Mouse (Mus musculus) forebrain, embryonic 13.5 days (tissue): ENCODE data around the gene Gatad1. TPM values are rescaled to one million over a fixed set of nuclear protein-coding genes. Genes with fewer than 3 reads are reported as not detected.
A peak's percentile ranks its signal among the peaks of the same experiment; 100 is the strongest.

Experiments used
- ATAC-seq: fragments of 200-750 bp; cut with Nextera tagmentation; 2 replicates; pipeline ENCODE4 v1.8.0; 2017
- H3K27ac ChIP-seq: fragments of 300-500 bp; sonication (generic); 2 replicates; pipeline ENCODE4 v1.5.1; 2015; ENCODE audit warnings: inconsistent platforms, mild to moderate bottlenecking, moderate library complexity
- H3K27me3 ChIP-seq: fragments of 300-500 bp; sonication (generic); 2 replicates; pipeline ENCODE4 v1.6.1; 2015; ENCODE audit warnings: mild to moderate bottlenecking, inconsistent platforms
- H3K36me3 ChIP-seq: fragments of 300-500 bp; sonication (generic); 2 replicates; pipeline ENCODE4 v1.6.1; 2015; ENCODE audit warnings: mild to moderate bottlenecking, inconsistent platforms; ENCODE audit not compliant: poor library complexity, severe bottlenecking
- H3K4me1 ChIP-seq: fragments of 300-500 bp; sonication (generic); 2 replicates; pipeline ENCODE4 v1.6.1; 2015; ENCODE audit warnings: inconsistent platforms
- H3K4me2 ChIP-seq: fragments of 300-500 bp; sonication (generic); 2 replicates; pipeline ENCODE4 v1.6.1; 2015; ENCODE audit warnings: inconsistent platforms, mild to moderate bottlenecking, moderate library complexity
- H3K4me3 ChIP-seq: fragments of 300-500 bp; sonication (generic); 2 replicates; pipeline ENCODE4 v1.5.1; 2015; ENCODE audit warnings: mild to moderate bottlenecking, inconsistent platforms
- H3K9ac ChIP-seq: fragments of 300-500 bp; sonication (generic); 2 replicates; pipeline ENCODE4 v1.6.1; 2015; ENCODE audit warnings: mild to moderate bottlenecking, inconsistent platforms
- H3K9me3 ChIP-seq: fragments of 300-500 bp; sonication (generic); replicated peaks from 2 replicates; pipeline ENCODE4 v1.6.1; 2016; ENCODE audit warnings: inconsistent platforms
- WGBS: fragments of 180-500 bp; shearing (Covaris S2); methylation state at CpG from one replicate; pipeline ENCODE4 v1.1.7; 2015; 5-methylcytosine and 5-hydroxymethylcytosine counted together
- microRNA-seq: library from miRNA; unstranded; fragments of <30 nt; microRNA quantifications from one replicate; pipeline ENCODE4, GENCODE M21; 2016
- polyA plus RNA-seq: library from polyadenylated mRNA; unstranded; fragments of >200 nt; fragmentation: Nextera tagmentation; extraction: Ambion mirVana; gene quantifications from 2 replicates; pipeline ENCODE4 v1.2.1, GENCODE M21; 2015

Gene Gatad1
- polyA plus RNA-seq, 1 experiment from 2014 or later = 69.3 TPM

GRCm38 (mm10) chr5:3595693-3596398 is 61.1 kb downstream of the Gatad1 start, which contains the start of gene Pex1:
Pex1 (plus strand) TSS chr5:3596066.
- WGBS = under 1% methylated on average over 49 of the region's 50 CpGs
- Histone ChIP-seq H3K36me3 (peaks cover 16% of the 10 kb centered on the region), H3K9ac (peak within 1 kb of the TSS; percentile 78), H3K27ac (peak within 1 kb of the TSS; percentile 57), H3K4me1 (peaks cover 19% of the 10 kb centered on the region), H3K9me3 (no peaks in the 10 kb centered on the region), H3K27me3 (no peaks in the 10 kb centered on the region), H3K4me3 (peak within 1 kb of the TSS; percentile 79), H3K4me2 (peak within 1 kb of the TSS; percentile 79)
- peak; percentile 99 for ATAC-seq

Small RNAs within 50 kb of the gene (microRNA-seq; reads per million reads assigned to microRNA genes)
- gene Gm22926 (not detected), gene Gm26238 (not detected)

Other genes starting within 250 kb of the Gatad1 start
- gene Fam133b, start 113.4 kb downstream of the Gatad1 start, polyA plus RNA-seq = 39.0 and 40.6 TPM in 2 replicates
- gene 1700109H08Rik, start 85.6 kb downstream of the Gatad1 start, polyA plus RNA-seq = 3.1 and 3.9 TPM in 2 replicates
- 21.7 and 24.4 TPM in 2 replicates for gene Pex1, start 61.1 kb downstream of the Gatad1 start, polyA plus RNA-seq
- 16.2 and 16.8 TPM in 2 replicates for gene Rbm48, start 60.6 kb downstream of the Gatad1 start, polyA plus RNA-seq
- not detected in 2 replicates for gene Tmbim7, start 6.0 kb downstream of the Gatad1 start, polyA plus RNA-seq
- gene Ankib1, start 145.7 kb upstream of the Gatad1 start, polyA plus RNA-seq = 15.6 and 16.7 TPM in 2 replicates
- 74.7 and 74.8 TPM in 2 replicates for gene Krit1, start 146.0 kb upstream of the Gatad1 start, polyA plus RNA-seq
- 0.10 and 0.11 TPM in 2 replicates for gene Lrrd1, start 188.0 kb upstream of the Gatad1 start, polyA plus RNA-seq
- 8.0 and 10.5 TPM in 2 replicates for gene Mterf1a, start 236.7 kb upstream of the Gatad1 start, polyA plus RNA-seq